In the genomic region with DNA sequence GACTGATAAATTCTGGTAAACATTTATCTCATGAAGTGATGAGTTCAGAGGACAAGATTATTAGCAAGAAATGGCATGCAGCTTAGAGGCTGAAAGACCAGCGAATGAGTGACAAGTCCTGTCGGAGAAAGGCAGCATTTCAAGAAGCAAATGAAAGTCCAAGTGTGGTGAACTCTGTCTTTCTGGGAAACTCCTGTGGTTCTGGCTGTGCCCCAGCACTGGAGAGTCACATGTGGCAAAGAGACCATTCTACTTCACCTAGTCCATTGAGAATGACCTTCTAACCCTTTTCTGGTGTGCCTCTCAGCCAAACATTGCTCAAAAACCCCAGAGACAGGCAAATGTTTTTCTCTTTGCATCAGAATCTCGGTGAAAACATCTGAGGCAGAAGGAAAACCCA, we compare ENCODE assay signal across 23 mouse cellular contexts.
DNase-seq lines count a peak whose midpoint lies in the region; ATAC-seq and TF ChIP-seq lines count a peak whose summit lies in the region.
"Had no signal": no experiment of that assay in that cellular context is flagged by ENCODE, and none has a peak within 500 bp of the region (broad histone marks: within the 10 kb centered on the region; RNA-seq: fewer than 3 reads in every experiment).

No protein-coding gene starts in this region.

- H3K4me1 ChIP-seq in kidney, adult 2 months (ENCODE audit: control insufficient read depth, insufficient read depth, low read length), result peaks cover 4% of the 10 kb centered on the region; the same call in 1 of the 2 replicates
- H3K4me1 ChIP-seq in kidney, embryonic 15.5 days, result no peaks in the 10 kb centered on the region
- H3K4me1 ChIP-seq: embryonic facial prominence, embryonic 12.5 days; forebrain, embryonic 12.5 days; hindbrain, embryonic 12.5 days had no signal

- DNase-seq in adrenal gland, adult 2 months, result peak; percentile 20
- no peak for DNase-seq in adrenal gland, postnatal 4 days (ENCODE audit: low spot score in 2 of 2)
- peak; percentile 95 for DNase-seq in kidney, adult 2 months
- DNase-seq in kidney, adult 8-10 months, result peak; percentile 84 to 85
- DNase-seq in kidney, postnatal 25 days, result peak; percentile 70 to 84
- no peak for DNase-seq in neural tube, embryonic 10.5 days (ENCODE audit: extremely low spot score, low spot score)
- no peak for DNase-seq in urinary bladder, adult 18-20 months (ENCODE audit: low spot score in 2 of 2)
- DNase-seq: B cell, adult 2 months; cerebellum, adult 11 months; cerebellum, adult 9-10 months; cerebellum, postnatal 25 days; forebrain, postnatal 0 days; gastrocnemius, adult 2 months; gastrocnemius, postnatal 36 days; heart, adult 11 months; heart, postnatal 10 days; heart, postnatal 4 days had no signal

- 65% methylated on average over 3 of the region's 3 CpGs for WGBS in kidney, adult 2 months
- WGBS in kidney, embryonic 15.5 days, result 88% methylated on average over 3 of the region's 3 CpGs

- no peak for TF ChIP-seq CTCF in kidney, adult 2 months (conservative IDR thresholded peaks at IDR 0.05; ENCODE audit: insufficient read depth, insufficient read length, low read depth, low read length)

- no peaks in the 10 kb centered on the region for H3K36me3 ChIP-seq in kidney, adult 2 months (ENCODE audit: control insufficient read depth, insufficient read depth, low read length)
- no peaks in the 10 kb centered on the region for H3K36me3 ChIP-seq in kidney, embryonic 15.5 days
- H3K36me3 ChIP-seq: embryonic facial prominence, embryonic 12.5 days; forebrain, embryonic 12.5 days; hindbrain, embryonic 12.5 days had no signal

- no peaks in the 10 kb centered on the region for H3K9me3 ChIP-seq in kidney, embryonic 15.5 days (replicated peaks)
- H3K9me3 ChIP-seq: embryonic facial prominence, embryonic 12.5 days; forebrain, embryonic 12.5 days; hindbrain, embryonic 12.5 days had no signal

- H3K27me3 ChIP-seq in kidney, adult 2 months (replicated peaks; ENCODE audit: control insufficient read depth, insufficient read depth, low read length), result no peaks in the 10 kb centered on the region
- no peaks in the 10 kb centered on the region for H3K27me3 ChIP-seq in kidney, embryonic 15.5 days
- H3K27me3 ChIP-seq: embryonic facial prominence, embryonic 12.5 days; forebrain, embryonic 12.5 days; hindbrain, embryonic 12.5 days had no signal

- H3K4me3 ChIP-seq in kidney, adult 2 months (ENCODE audit: insufficient read depth, low read depth, low read length), result no peak overlapping the region
- no peak overlapping the region for H3K4me3 ChIP-seq in kidney, embryonic 15.5 days (replicated peaks)
- H3K4me3 ChIP-seq: embryonic facial prominence, embryonic 12.5 days; forebrain, embryonic 12.5 days; gastrocnemius, adult 2 months; hindbrain, embryonic 12.5 days had no signal

- no peak for TF ChIP-seq POLR2A in kidney, adult 2 months (IDR thresholded peaks at IDR 0.05; ENCODE audit: low read depth, low read length)

- no peak overlapping the region for H3K9ac ChIP-seq in kidney, embryonic 15.5 days
- H3K9ac ChIP-seq: embryonic facial prominence, embryonic 12.5 days; forebrain, embryonic 12.5 days; forebrain, postnatal 0 days; hindbrain, embryonic 12.5 days had no signal

- no peak for ATAC-seq in kidney, embryonic 15.5 days (replicated peaks; ENCODE audit: low FRiP score)
- ATAC-seq: forebrain, postnatal 0 days; hindbrain, embryonic 16.5 days; inflammation-experienced regulatory T-cells, adult 6 months had no signal

- H3K4me2 ChIP-seq in kidney, embryonic 15.5 days, result no peak overlapping the region
- H3K4me2 ChIP-seq: embryonic facial prominence, embryonic 12.5 days; forebrain, embryonic 12.5 days; hindbrain, embryonic 12.5 days had no signal

- H3K27ac ChIP-seq in kidney, adult 2 months (ENCODE audit: insufficient read depth, low read depth, low read length), result no peak overlapping the region; the same call in none of the 2 replicates
- no peak overlapping the region for H3K27ac ChIP-seq in kidney, embryonic 15.5 days
- H3K27ac ChIP-seq: embryonic facial prominence, embryonic 12.5 days; forebrain, embryonic 12.5 days; gastrocnemius, adult 2 months; hindbrain, embryonic 12.5 days had no signal

Comparison
In these comparisons a context has a peak if more than half of its experiments do, and no peak if none do; other contexts are left out.
1. DNase-seq: peak in adrenal gland, adult 2 months (single experiment), kidney, adult 2 months (single experiment), kidney, adult 8-10 months (2 of 2) and kidney, postnatal 25 days (2 of 2); none in adrenal gland, postnatal 4 days (0 of 2), neural tube, embryonic 10.5 days (single experiment) and urinary bladder, adult 18-20 months (0 of 2).